Mouse (Mus musculus): ENCODE measurements around the gene Sgpp2.

Gene Sgpp2

DNA sequence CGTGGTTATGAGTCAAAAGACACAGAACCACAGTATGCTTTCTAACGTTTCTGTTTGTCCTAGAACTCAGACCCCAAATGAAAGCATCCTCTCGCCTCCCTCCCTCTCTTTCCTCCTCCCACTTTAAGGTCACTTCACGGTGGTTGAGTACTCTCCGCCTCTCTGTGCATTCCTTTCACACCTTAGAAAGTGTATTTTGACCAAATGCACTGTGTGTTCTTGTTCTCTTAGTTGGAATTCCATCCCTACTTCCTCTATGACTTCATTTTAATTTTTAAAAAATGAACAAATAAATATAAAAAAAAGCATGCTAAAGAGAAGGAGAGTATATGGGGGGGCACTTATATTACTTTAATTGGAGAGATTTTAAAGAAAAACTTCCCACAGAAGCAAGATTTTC, 30.4 kb downstream of the Sgpp2 start:
- no peak for DNase-seq

- DNase-seq = no peak
Measured at GRCm38 (mm10) chr1:78347317-78347806, 37.2 kb downstream of the Sgpp2 start.

DNA sequence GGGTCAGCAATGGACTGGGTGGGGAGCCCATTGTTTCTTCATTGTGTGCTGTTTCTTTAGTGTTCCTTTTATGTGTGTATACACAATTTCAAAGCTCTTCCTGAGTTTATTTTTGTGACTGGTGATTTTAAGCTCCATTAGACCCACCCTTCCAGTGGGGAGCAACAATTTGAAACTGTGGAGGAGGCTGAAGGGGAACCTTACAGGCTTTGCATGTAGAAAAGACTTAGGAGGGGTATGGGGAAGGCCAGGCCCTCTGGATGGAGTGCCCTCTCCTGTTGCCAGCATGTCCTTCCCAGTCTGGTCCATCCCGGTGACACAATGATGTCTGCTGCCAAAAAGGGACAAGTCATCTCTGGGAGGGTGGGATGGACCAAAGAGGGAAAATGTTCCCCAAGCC, 39.1 kb downstream of the Sgpp2 start:
- no peak for DNase-seq

GRCm38 (mm10) chr1:78353254-78353653, 43.1 kb downstream of the Sgpp2 start:
- no peak for DNase-seq

DNA sequence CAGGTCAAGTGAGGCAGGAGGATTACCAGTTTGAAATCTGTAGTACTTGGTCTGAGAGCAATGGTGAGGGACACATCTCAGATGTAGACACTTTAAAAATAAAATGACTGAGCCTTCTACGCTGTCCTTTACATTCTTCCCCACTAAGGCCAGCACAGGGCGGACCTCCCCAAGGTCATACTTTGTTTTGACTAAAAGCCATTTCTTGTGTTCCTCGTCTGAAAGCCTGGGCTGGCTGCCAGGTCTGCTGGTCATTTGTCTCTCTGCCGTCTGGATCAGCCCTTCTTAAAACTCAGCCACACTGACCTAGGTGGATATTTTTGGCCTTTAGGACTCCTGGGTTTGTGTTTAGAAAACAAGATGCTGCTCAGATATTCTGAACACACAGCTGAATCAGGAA, 45.0 kb downstream of the Sgpp2 start:
- DNase-seq = peak; percentile 31

DNA sequence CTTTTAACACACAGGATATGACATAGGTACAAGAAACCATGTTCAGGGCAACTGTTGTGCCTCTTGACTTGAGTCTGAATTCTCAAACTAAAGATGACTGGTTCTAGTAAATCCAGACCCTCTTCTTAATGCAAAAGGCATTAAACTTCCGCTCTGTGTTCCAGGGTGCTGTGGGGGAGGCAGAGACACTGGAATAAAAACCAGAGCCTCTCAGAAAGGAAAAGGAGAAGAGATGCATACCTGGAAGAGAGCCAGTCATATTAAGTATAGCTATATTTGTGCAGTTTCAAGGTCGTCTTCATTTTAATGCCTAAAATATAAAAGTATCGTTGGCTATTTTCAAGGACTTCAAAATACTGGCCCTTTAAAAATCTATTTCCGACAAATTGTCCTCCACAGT, 47.3 kb downstream of the Sgpp2 start:
- no peak for DNase-seq

- no peak for DNase-seq
Measured at GRCm38 (mm10) chr1:78357868-78358267, 47.7 kb downstream of the Sgpp2 start.

GRCm38 (mm10) chr1:78363965-78364889, 54.1 kb downstream of the Sgpp2 start:
- DNase-seq = no peak

- DNase-seq = no peak
Measured at GRCm38 (mm10) chr1:78367806-78368205, 57.7 kb downstream of the Sgpp2 start.

DNA sequence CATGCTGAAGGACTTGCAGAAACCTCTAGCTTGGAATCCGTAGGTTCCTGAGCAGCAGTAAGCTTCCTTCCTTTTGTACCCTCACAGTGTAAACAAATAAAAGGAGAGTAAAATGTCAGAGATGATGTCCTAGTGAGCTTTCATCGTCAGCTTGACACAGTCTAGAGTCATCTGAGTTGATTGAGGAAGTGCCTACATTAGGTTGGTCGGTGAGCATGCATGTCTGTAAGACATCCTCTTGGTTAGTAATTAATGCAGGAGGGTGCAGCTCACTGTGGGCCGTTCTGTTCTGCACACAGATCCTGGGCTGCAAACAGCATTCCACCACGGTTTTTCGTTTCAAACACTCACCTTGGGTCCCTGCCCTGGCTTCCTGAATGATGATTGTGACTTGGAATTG, 60.0 kb downstream of the Sgpp2 start:
- DNase-seq = no peak

GRCm38 (mm10) chr1:78371569-78372236, 61.6 kb downstream of the Sgpp2 start:
- DNase-seq = no peak

DNA sequence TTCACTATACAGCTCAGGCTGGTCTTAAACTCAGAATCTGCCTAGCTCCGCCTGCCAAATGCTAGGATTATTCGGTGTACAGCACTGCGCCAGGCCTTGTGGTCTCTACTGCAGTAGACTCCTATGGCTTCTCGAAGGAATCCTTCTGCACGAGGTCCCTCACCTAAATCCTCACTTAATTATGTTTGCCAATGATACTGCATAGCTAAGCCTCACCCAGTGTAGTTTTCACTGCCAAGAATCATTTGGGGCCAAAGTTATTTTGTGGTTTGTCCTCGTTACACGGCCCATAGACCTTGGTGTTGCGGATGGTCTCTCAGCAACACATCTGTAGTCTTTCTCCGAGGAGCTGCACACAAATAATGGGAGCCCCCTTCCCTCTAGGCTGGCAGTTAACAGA, 62.2 kb downstream of the Sgpp2 start:
- no peak for DNase-seq

GRCm38 (mm10) chr1:78373836-78374235, 63.7 kb downstream of the Sgpp2 start:
- DNase-seq = no peak

GRCm38 (mm10) chr1:78375058-78375457, 64.9 kb downstream of the Sgpp2 start:
- DNase-seq = no peak

- DNase-seq = no peak
Measured at GRCm38 (mm10) chr1:78380950-78381349, 70.8 kb downstream of the Sgpp2 start.

- no peak for DNase-seq
Measured at GRCm38 (mm10) chr1:78387854-78388253, 77.7 kb downstream of the Sgpp2 start.

GRCm38 (mm10) chr1:78388848-78389247, 78.7 kb downstream of the Sgpp2 start:
- DNase-seq = no peak

DNA sequence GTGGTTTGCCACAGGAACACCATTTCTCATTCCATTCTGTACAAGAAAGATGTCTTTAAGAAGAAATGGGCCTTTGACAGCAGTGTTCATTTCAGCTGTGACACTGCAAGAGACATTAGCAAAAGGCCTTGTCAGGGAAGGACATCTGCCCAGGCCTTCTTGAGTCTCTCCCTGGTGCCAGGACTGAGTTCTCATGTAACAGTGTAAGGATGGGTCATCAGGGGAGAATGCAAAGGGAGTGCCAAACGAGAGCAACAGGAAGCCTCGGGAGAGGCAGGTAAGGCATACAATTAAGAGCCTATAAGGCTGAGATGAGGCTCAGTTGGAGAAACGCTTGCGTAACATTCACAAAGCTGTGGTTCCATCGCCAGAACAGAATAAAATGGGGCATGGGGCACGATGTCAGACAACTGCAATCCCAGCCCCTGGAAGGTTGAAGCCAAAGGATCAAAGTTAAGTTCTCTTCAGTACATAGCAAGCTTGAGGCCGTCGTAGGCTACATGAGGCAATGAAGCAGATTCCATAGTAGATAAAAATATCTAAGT, 85.1 kb downstream of the Sgpp2 start:
- no peak for DNase-seq

DNA sequence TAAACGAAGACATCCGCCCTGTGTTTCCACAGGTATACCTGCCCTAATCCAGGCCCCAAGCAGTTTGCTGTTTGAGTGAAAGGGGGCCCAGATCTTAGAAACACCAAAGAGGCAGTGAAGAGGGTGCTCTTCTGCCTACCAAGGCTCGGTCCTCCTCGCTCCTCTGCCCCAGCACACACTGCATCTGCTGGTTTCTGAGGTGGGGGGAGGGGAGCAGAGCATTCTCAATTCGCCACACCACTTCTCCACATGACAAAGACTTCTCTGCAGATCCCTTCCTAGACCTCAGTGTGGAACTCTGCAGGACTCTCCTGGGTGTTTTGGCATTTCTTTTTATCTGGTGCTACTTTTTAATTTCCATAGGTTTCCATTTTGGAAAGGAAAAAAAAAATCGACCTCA, 85.6 kb downstream of the Sgpp2 start:
- no peak for DNase-seq

DNA sequence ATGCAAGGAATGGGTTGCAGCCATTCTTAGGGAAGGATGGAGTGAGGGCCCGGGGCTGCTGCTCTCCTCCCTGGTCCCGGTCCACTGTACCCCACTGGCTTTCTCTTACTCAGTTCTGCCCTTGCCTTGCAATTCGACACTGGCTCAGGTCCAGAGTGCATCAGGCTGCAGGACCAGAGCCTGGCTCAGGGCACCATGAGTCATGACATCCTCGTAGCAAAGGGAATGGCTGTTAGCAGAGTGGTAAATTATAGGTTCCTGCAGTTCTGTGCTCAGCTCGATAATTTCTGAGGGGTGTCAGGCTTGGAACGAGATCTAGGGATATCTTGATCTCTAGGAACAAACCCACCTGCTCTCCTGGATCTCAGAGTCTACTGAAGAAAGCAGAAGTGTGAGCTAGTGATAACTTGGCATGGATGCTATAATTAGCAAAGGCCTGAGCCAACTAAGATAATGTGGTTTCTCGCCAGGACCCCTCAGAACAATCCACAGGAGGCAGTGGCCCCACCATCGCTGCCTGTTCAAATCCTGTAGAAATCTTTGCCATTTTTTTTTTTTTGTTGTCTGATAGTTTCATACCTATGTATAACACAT, 86.3 kb downstream of the Sgpp2 start:
- DNase-seq = no peak

DNA sequence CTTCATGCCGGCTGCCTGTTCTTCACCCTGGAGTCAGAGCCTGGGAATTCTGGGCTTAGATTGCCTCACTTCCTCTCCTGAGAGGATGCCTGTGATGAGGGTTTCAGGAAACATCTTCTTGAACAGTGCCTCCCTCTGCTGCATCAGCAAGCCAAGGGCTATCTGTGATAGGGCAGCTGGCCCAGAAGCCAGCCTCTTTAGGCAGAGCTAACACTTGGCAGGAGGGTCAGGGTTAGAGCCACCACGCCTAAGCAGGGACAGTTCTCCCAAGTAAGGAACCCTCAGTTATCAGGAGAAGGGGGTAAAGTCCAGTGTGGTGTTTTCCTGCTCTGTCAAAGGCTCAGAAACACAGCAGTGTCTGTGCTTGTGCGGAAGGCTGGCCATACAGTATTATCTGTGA, 89.6 kb downstream of the Sgpp2 start:
- DNase-seq = no peak

GRCm38 (mm10) chr1:78401413-78401812, 91.3 kb downstream of the Sgpp2 start:
- no peak for DNase-seq

- no peak for DNase-seq
Measured at GRCm38 (mm10) chr1:78409396-78409795, 99.3 kb downstream of the Sgpp2 start.

All from liver (tissue).